Mouse (Mus musculus): Measurements from ENCODE around the gene Stxbp3.
"Not testable (repeated sequence)": the region's sequence is repeated elsewhere in the genome, so short reads cannot be mapped to it uniquely, and the experiment has no call there.

The Stxbp3 gene

GRCm38 (mm10) chr3:108840000-108840715 is at the start of gene Stxbp3:
Stxbp3 (minus strand) TSS chr3:108840526.
- peak; percentile 95 to 100 for DNase-seq (ENCODE audit: low spot score in 2 of 2)

- no peak for DNase-seq (ENCODE audit: low spot score in 2 of 2)
These were observed 49.6 kb upstream of the Stxbp3 start, which contains the start of gene Fndc7 for GRCm38 (mm10) chr3:108889908-108890307. Fndc7 (minus strand) TSS chr3:108890008.

GRCm38 (mm10) chr3:108887618-108887975 is 47.3 kb upstream of the Stxbp3 start:
- no peak for DNase-seq (ENCODE audit: low spot score in 2 of 2)

GRCm38 (mm10) chr3:108886934-108887617 is 46.8 kb upstream of the Stxbp3 start:
- DNase-seq (ENCODE audit: low spot score in 2 of 2) = no peak

GRCm38 (mm10) chr3:108885686-108886530 is 45.6 kb upstream of the Stxbp3 start:
- DNase-seq (ENCODE audit: low spot score in 2 of 2) = peak in 1 of 2 experiments; percentile 13

- no peak for DNase-seq (ENCODE audit: low spot score in 2 of 2)
These were observed 44.5 kb upstream of the Stxbp3 start for GRCm38 (mm10) chr3:108884706-108885289.

- no peak for DNase-seq (ENCODE audit: low spot score in 2 of 2)
These were observed 42.7 kb upstream of the Stxbp3 start for GRCm38 (mm10) chr3:108883067-108883466.

GRCm38 (mm10) chr3:108881873-108882272 is 41.5 kb upstream of the Stxbp3 start:
- DNase-seq (ENCODE audit: low spot score in 2 of 2) = not testable (repeated sequence)

- DNase-seq (ENCODE audit: low spot score in 2 of 2) = peak; percentile 56 to 62
These were observed 40.5 kb upstream of the Stxbp3 start for GRCm38 (mm10) chr3:108880544-108881507.

GRCm38 (mm10) chr3:108879836-108880435 is 39.6 kb upstream of the Stxbp3 start:
- DNase-seq (ENCODE audit: low spot score in 2 of 2) = no peak

- no peak for DNase-seq (ENCODE audit: low spot score in 2 of 2)
These were observed 38.8 kb upstream of the Stxbp3 start for GRCm38 (mm10) chr3:108879129-108879528.

GRCm38 (mm10) chr3:108870631-108871030 is 30.3 kb upstream of the Stxbp3 start:
- no peak for DNase-seq (ENCODE audit: low spot score in 2 of 2)

GRCm38 (mm10) chr3:108867449-108867848 is 27.1 kb upstream of the Stxbp3 start:
- DNase-seq (ENCODE audit: low spot score in 2 of 2) = no peak

- DNase-seq (ENCODE audit: low spot score in 2 of 2) = peak; percentile 48 to 54
These were observed 25.4 kb upstream of the Stxbp3 start for GRCm38 (mm10) chr3:108865676-108866075.

GRCm38 (mm10) chr3:108865129-108865528 is 24.8 kb upstream of the Stxbp3 start:
- DNase-seq (ENCODE audit: low spot score in 2 of 2) = no peak

- no peak for DNase-seq (ENCODE audit: low spot score in 2 of 2)
These were observed 22.8 kb upstream of the Stxbp3 start for GRCm38 (mm10) chr3:108863091-108863490.

GRCm38 (mm10) chr3:108862282-108862681 is 22.0 kb upstream of the Stxbp3 start:
- DNase-seq (ENCODE audit: low spot score in 2 of 2) = not testable (repeated sequence)

- no peak for DNase-seq (ENCODE audit: low spot score in 2 of 2)
These were observed 20.5 kb upstream of the Stxbp3 start for GRCm38 (mm10) chr3:108860786-108861185.

- no peak for DNase-seq (ENCODE audit: low spot score in 2 of 2)
These were observed 18.0 kb upstream of the Stxbp3 start for GRCm38 (mm10) chr3:108858231-108858770.

- no peak for DNase-seq (ENCODE audit: low spot score in 2 of 2)
These were observed 17.4 kb upstream of the Stxbp3 start for GRCm38 (mm10) chr3:108857714-108858113.
